Mouse (Mus musculus) gastrocnemius, adult 2 months (tissue): ENCODE measurements around the gene Foxp1. TPM values are rescaled to one million over a fixed set of nuclear protein-coding genes. Genes with fewer than 3 reads are reported as not detected.

Experiments used
- DNase-seq: peaks from one replicate; pipeline ENCODE4 v3.0.0; 2022
- H3K27ac ChIP-seq: fragments of 200-600 bp; 2 replicates; pipeline ENCODE4 v1.8.1; 2022; ENCODE audit warnings: mild to moderate bottlenecking
- H3K4me3 ChIP-seq: fragments of 200-600 bp; 2 replicates; pipeline ENCODE4 v1.8.1; 2022; ENCODE audit warnings: mild to moderate bottlenecking, moderate library complexity
- CTCF ChIP-seq: fragments of 200-600 bp; IDR thresholded peaks from 2 replicates; pipeline ENCODE4 v1.8.1; 2022; ENCODE audit warnings: antibody characterized with exemption, mild to moderate bottlenecking, moderate library complexity
- intact Hi-C: fragments of 180-260 bp; cut with DNase I; formaldehyde crosslinking; loops from one replicate; pipeline ENCODE4 v1.15.1; 2025
- total RNA-seq, 2 experiments: library from RNA; stranded (reverse); gene quantifications; 2 replicates each; pipeline ENCODE4 v1.2.3; 2021

The Foxp1 gene
- total RNA-seq, 2 experiments from 2014 or later = 17.4 to 20.9 TPM

DNA sequence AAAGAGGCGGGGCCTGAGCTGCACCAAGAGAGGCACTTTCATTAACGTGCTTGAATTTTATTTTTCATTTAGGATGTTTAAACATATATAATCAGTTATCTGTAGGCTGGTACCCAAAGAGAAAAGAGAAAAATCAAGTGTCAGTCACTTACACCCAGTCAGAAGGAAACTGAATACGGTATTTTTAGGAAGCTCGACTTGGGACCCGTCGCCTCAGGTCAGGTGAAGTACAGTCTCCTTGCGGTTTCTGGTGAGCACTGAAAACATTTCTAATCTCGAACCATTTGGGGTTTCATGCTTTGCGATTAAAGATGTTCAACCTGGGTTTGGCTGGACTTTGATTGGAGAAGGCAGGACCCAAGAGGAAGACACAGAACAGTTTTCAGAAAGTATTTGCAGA lies 241.1 kb downstream of the Foxp1 start:
- intact Hi-C loops = no loop called here
- no peak for TF ChIP-seq CTCF

DNA sequence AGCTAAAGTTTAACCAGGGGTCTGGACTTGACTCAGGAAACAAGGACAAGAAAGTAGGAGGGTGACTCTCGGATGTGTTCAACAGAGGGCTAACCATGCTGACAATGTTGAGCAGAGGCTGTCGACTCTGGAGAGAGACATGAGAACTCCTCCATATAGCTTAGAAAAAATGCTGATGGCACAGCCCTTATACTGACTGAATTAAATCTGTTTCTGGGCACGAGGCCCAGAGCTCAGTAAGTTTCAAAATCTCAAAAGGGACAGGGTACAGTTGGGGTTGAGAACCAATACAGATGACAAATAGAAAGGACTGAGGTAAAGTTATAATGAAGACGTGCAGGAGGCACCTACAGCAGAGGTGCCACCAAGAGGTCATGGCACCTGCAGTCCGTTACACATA lies 241.9 kb downstream of the Foxp1 start:
- H3K4me3 ChIP-seq = no peak overlapping the region
- TF ChIP-seq CTCF = no peak
- no peak for DNase-seq
- intact Hi-C loops = no loop called here
- H3K27ac ChIP-seq = no peak overlapping the region

More for the DNA sequence above, 241.1 kb downstream of the Foxp1 start:
- H3K4me3 ChIP-seq = no peak overlapping the region
- no peak for DNase-seq
- no peak overlapping the region for H3K27ac ChIP-seq

DNA sequence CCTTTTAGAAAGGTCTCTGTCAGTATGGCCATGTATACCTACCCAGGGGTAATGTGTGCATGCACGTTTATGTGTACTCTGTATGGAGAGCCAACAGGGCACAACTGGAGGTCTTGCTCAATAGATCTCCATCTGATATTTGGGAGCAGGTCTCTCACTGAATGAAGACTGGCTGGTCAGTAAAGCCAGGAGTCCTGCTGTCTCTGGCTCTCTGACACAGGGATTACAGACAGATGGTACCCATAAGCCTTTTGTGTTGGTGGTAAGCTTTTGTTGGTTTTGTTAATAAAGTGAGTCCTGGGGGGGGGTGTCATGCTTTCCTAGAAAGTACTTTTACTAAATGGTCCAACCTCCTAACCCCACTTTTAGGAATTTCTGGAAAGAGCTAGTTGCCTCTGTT lies 245.3 kb downstream of the Foxp1 start:
- Histone ChIP-seq H3K27ac (no peak overlapping the region), H3K4me3 (no peak overlapping the region)
- DNase-seq = no peak
- no peak for TF ChIP-seq CTCF
- intact Hi-C loops = no loop called here

DNA sequence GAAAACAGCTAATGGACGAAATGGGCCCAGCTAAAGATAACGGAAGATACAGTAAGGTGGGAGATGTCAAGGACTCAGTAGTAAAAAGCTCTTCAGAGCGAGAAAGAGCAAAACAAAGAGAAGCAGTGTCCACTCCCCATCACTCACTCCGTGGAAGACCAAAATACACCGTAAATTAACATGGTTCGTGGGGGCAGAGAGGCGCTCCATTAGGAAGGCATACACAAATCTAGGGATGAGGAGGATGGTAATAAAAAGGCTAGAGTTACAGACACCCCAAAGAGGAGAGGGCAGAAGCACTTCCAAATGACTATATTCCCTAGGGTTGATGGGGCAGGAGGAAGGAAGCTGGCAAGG lies 246.2 kb downstream of the Foxp1 start:
- no peak for DNase-seq
- Histone ChIP-seq H3K27ac (no peak overlapping the region), H3K4me3 (no peak overlapping the region)
- intact Hi-C loops = no loop called here
- TF ChIP-seq CTCF = no peak

DNA sequence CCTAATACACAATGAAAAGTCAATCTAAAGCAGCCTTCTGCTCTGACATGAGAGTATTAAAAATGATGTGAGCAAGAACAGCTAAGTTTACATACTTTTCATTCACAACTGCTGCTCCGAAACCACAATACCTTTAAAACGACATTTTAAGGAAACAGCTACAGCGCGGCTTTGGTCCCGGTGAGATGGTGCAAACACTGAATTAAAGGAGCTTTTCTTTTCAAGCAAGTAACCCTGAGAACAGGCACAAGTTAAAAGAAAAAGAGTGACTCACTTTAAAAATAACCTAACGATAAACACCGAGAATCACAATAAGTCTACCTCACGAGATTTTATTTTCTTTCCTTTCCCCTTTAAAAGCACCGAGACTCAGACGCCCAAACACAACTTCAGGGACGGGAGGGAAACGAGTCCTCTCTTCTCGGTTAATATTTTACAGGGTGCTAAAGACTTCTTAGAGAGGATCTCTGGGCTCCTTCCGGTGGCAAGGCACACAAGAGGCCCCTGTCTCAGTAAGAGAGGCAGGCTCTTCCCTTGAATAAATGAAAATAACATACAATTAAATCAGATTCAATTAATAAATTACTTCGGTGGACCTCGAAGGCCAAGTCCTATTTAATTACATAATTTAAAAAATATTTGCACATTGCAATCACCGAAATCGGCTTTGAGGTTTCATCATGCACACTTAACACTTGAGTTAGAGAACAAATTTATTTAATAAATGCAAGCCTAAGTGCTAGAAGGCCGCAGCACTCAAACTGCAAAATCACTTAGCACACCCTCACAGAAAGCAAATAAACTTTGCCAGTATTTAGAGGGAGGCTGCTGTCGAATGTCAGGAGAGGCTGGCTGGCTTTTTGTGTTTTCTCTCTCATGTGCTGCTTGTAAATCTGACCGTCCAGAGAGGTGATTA lies 246.9 kb downstream of the Foxp1 start:
- peak overlapping the region; percentile 31; the same call in 1 of the 2 replicates for H3K27ac ChIP-seq
- no peak for DNase-seq
- no peak overlapping the region for H3K4me3 ChIP-seq
- no peak for TF ChIP-seq CTCF
- intact Hi-C loops = no loop called here

DNA sequence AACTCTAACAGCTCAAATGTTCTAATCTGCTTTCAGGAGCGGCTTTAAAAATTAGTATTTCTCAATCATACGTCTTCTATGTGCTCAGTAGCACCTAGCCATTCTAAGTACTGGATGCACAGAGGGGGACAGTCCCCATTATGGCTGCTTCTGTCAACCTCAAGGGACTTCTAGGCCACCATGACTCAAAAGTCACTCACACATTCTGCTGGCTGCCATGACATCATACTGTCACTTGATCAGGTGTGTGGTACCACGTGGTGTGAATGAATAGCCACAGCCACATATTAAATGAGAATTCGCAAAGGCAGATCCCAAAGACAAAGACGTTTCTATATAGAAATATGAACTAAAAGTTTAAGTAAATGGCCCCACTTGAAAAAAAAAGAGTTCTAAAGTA lies 247.9 kb downstream of the Foxp1 start:
- Histone ChIP-seq H3K4me3 (no peak overlapping the region), H3K27ac (no peak overlapping the region)
- no peak for TF ChIP-seq CTCF
- no peak for DNase-seq
- intact Hi-C loops = no loop called here

DNA sequence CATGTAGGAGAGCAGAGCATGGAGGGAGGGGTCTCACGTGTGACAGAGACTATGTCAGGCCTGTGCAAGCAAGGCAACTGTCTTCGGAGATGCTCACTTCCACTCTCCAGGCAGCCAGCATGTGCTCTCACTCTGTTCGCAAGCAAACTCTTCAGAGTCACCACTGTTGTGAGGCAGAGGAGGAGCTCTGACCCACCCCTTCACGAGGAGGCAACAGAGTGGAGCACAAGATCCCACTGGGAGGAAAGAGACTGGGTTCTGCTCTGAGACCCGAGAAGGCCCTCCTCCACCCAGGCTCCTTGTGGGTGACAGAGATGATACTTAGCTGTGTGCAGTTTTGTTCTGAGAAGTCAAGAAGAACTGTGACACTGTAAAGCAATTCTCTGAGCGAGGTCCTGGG lies 248.3 kb downstream of the Foxp1 start:
- intact Hi-C loops = no loop called here
- Histone ChIP-seq H3K27ac (no peak overlapping the region), H3K4me3 (no peak overlapping the region)
- no peak for DNase-seq
- TF ChIP-seq CTCF = no peak

DNA sequence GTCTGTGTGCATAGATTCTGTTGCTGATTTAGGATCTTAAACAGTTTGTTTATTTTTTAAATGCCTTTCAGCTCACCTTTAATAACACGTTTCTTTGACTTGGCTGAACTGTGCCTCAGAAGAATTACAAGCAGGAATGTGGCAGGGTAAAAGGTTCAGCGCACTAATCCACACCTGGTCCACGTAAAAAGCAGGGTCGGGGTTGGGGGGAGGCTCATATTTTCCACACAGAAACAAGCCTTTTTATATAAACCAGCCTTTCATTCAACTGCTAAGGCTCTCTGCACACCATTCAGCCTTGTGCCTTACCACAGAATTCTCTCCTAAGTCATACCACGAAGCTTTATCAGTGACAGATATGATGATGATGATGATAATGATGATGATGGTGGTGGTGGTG lies 249.3 kb downstream of the Foxp1 start:
- intact Hi-C loops = no loop called here
- no peak for DNase-seq
- TF ChIP-seq CTCF = no peak
- Histone ChIP-seq H3K27ac (no peak overlapping the region), H3K4me3 (no peak overlapping the region)

DNA sequence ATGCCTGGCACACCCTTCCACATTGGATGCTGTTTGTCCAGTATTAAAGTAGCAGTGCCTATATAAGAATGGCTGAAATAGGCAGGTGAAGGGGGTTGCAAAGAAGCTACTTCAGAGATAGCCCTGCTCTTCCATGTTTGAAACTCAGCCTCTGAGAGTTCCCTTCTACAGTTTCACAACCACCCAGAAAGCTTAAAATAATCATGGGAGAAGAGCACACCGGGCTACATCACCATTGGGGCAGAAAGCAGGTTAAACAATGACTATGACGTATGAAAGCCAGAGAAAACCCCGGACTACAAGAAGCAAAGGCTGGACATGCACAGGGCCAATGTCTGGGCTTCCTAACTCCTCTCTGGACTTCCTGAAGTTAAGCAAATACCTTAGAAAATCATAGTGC lies 250.3 kb downstream of the Foxp1 start:
- TF ChIP-seq CTCF = no peak
- no peak overlapping the region for H3K4me3 ChIP-seq
- H3K27ac ChIP-seq = no peak overlapping the region
- no peak for DNase-seq
- intact Hi-C loops = no loop called here

DNA sequence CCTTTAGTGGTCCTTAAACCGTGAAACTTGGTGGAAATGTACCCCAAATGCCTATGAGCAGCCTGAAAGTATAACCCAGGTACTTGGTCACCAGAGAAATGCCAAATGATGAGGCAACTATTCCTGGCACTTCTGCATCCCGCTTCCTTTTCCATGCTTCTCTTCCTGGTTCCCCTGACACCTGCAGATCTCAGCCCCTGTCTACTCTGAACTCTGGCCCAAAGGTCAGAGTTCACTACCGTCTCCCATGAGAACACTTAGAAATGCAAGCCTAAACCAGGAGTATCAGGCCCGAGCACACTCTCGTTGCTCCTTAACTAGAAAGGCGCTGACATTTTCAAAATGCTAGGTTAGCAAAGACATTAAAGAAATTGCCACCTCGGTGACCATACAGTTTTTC lies 250.8 kb downstream of the Foxp1 start:
- DNase-seq = no peak
- Histone ChIP-seq H3K27ac (no peak overlapping the region), H3K4me3 (no peak overlapping the region)
- intact Hi-C loops = no loop called here
- TF ChIP-seq CTCF = no peak

DNA sequence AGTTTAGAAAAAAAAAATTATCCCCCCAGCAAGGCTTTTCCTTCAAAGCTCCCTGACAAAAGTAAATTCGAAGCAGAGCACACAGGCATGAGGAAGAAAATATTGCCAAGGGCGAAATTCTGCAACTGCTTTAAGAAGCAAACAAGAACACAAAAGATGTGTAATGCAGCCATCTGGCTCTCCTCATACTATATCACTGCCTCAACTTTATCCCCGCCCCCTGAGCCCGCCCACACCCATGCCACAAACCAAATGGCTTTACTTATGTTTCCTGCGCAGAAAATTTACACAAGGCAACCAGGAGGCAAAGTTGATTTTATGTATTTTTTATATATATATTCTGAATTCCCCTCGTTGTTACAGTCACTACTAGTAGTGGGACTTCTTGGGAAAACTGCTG lies 252.6 kb downstream of the Foxp1 start:
- H3K4me3 ChIP-seq = no peak overlapping the region
- intact Hi-C loops = loop anchor here (10.0 kb wide), 2 partner anchors 175 to 255 kb away; partner anchors contain the start of gene Foxp1
- no peak for DNase-seq
- TF ChIP-seq CTCF = no peak
- no peak overlapping the region for H3K27ac ChIP-seq

DNA sequence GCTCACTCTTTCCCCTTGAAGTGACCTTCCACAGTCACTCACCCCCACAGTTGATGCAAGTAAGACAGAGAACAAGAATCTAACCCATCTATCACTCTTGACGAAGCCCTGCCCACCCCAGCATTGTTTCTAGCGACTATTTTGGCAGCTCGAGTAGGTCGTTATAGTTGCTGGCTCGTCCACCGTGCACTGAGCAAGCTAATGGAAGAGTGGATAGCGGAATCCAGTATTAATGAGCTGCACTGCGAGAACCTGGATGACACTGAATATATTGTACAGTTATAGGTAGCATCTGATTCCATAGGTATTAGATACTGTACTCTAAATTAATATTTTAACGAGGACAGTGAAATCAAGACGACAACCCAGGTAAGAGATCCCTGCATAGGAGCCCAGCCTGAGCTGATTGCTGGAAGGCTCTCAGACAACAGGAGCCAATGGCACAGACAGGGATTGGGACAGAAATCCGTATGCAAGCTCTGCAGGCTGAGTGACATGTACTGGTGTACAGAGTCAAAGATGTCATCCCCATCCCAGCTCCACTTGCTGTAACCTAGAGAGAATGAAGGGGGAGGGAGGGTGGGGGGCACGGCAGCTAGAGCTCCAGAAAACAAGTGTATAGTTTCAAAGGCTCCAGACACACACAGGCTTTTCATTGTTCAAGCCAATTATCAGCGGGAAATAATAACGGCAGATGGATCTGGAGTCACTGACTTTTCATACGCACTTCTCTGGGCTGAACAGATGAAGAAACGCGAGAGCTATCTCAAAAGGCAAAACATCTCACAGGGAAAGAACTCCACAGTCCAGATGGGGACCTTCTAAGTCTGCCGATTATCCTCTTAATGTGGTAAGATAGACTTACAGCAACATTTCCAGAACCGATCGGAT lies 254.1 kb downstream of the Foxp1 start:
- TF ChIP-seq CTCF = no peak
- no peak overlapping the region for H3K4me3 ChIP-seq
- no peak overlapping the region for H3K27ac ChIP-seq
- DNase-seq = no peak
- intact Hi-C loops = loop anchor here (10.0 kb wide), 2 partner anchors 176 to 256 kb away; partner anchors contain the start of gene Foxp1

DNA sequence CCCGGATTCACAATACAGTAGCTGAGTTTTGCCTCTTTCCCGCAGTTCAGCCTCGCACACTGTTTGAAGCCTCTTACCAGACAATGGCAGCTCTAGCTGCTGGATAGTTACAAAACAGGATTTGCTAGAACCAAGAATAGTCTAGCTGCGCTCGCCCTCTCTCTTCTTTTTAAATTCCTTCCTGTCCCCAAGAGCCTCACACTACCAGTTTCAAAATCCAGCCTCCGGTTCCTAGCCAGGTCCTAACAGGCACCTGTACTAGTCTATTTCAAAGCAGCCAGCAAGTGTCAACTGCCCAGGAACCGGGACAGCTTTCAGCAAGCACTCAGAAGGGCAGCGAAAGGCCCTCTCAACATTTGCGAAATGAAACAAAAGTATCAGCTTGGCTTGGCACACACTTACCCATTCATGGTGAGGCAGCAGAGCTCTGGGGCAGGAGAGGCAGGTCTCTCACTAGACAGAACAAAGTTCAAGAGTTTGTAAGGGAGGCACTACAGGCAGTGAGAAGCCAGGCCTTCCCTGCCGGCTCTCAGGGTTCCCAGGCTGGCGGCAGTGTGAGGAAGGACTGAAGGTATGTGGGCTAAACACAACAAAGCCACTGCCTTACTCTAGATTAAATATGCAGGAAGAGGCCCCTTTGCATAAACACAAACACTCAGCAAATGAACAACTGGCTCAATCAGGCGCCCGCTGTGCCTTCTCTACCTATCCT lies 256.4 kb downstream of the Foxp1 start:
- peak overlapping the region; percentile 65 for H3K4me3 ChIP-seq
- intact Hi-C loops = loop anchor here (10.0 kb wide), 2 partner anchors 179 to 259 kb away; partner anchors contain the start of gene Foxp1
- no peak for TF ChIP-seq CTCF
- H3K27ac ChIP-seq = peak overlapping the region; percentile 86
- DNase-seq = peak; percentile 40
